Mouse (Mus musculus): ENCODE data around the gene Ivl.

The Ivl gene

DNA sequence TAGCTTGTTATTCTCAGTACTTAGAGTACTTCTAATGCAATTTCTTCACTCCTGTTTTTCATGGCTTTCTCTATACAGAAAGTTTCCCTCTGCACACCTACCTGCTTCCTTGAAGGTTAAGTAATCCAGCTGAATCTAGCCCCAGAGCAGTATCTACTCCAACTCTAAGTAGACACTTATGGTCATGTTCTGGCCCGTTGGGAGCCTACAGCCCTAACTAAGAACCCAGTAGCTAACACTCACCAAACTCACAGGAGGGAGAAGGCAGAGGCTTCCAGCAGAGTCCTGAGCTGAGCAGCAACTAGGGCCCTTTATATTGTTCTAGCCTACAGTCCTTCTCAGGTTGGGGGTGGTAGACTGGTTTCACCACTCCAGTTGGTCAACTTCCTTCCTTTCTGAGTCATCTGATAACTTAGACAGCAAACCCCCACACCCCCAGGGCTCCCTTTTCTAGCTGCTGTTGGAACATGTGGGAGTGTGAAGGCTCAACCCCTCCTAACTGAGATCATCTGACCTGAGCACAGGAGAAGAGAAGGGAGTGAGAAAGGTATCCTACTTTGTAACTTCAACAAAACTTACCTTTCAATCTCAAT lies at the start of gene Ivl:
TSS of gene Ivl (minus strand) at position 287 of the 593 bp plus-strand sequence.
- no peak for DNase-seq (ENCODE audit: low spot score)

DNA sequence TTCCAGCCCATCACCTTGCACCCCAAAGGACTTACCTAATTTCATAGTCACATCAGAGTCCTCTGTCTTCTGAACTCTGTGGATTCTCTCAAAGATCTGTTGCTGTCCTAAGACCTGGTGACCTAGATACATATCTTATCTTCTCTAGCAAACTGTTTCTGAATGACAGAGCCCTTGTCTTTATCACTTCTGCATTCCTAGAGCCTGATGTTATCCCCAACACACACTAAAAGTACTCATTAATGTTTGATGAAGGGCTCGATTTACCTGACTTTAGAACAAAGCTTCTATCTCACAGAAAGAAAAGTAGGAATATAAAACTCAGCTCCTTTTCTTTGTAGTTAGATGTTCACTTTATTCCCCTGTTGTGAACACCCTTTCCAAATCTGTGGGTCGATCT lies 48.0 kb upstream of the Ivl start, which contains the start of gene Lce6a:
TSS of gene Lce6a (minus strand) at position 101 of the 400 bp plus-strand sequence.
- no peak for DNase-seq (ENCODE audit: low spot score)

DNA sequence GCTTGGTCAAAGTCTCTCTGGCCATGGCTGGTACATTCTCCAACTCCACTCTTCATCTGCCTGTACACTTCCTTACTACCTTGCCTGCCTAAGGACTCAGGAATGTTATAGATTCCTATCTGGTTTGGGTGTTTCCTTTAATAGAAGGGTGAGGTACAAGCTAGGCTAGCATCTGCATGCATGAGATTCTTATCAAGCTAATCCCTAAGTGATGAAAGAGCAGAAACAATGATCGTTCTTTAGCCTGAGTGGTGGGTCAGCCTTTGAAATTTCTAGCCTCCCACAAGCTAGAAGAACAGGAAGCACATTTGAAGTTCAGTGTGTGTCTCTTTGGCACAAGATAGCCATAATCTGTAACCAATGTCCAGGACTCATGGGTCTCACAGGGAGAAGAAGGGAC lies 36.3 kb upstream of the Ivl start:
- DNase-seq (ENCODE audit: low spot score) = no peak

DNA sequence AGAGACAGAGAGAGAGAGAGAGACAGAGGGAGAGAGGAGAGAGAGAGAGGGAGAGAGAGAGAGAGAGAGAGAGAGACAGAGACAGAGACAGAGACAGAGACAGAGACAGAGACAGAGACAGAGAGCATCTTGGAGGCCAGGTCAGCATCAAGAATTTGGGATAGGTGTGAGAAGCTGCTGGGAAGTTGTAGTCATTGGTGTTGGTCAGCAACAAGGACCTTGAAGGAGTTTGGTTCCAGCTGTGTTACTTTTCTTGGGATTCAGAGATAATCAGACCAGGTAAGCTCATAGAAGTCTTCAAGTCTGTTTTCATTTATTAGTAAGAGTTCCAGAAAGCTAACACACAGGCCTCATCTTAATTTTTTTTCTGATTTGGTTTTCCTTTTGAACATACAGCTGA lies 33.9 kb upstream of the Ivl start, which contains the start of gene 2210017I01Rik:
TSS of gene 2210017I01Rik (minus strand) at position 101 of the 400 bp plus-strand sequence.
- no peak for DNase-seq (ENCODE audit: low spot score)

DNA sequence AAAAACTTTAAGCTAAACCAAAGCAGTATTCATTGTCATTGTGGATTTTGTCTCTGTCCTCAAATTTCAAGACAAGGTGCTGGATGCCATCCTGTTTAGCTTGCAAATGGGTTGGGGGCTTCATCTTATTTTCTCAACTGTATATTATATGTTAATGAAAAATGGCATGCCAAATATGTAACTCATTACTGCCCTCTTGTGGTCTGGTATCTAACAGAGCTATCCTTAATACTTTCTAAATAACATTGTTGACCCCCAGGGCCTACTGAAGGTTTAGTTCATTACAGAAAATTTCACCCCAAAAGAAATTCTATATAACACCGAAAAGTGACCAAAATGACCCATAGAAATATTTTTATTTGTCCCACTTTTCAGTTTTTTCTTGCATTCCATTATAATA lies 28.6 kb upstream of the Ivl start:
- no peak for DNase-seq (ENCODE audit: low spot score)

DNA sequence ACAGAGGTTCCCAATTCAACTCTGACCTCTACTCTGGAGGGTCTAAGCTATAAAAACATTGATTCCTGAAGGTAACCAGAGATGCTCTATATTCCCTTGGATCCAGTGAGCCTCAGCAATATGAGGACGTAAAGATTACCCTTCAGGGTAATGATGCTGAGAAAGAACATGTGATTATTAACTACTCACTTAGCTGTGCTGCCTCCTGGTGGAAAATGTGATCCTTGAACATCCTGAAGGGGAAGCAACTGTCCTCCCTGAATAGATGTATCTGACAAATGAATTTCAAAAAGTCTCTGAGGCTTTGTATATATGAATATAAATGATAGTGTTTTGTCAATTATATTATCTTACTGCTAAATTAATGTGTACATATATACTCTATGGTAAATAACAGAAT lies 26.9 kb upstream of the Ivl start:
- DNase-seq (ENCODE audit: low spot score) = no peak

DNA sequence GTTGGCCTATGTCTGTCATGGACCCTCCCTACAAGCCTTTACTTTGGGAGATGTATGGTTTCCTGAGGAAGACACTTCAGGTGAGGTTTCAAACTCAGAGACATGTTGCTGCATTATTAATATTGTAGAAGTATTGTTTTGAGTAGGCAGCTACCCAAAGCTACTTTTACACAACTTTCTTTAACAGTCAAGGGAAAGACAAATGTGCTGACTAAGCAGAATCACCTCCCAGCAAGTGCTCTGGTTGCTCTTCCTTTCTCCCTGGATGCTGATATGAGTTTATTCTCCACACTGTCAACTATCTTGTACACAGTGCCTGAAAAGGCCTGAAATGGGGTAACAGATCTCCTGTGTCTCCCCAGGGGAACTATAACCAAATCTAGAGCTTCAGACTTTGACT lies 26.4 kb upstream of the Ivl start:
- DNase-seq (ENCODE audit: low spot score) = no peak

DNA sequence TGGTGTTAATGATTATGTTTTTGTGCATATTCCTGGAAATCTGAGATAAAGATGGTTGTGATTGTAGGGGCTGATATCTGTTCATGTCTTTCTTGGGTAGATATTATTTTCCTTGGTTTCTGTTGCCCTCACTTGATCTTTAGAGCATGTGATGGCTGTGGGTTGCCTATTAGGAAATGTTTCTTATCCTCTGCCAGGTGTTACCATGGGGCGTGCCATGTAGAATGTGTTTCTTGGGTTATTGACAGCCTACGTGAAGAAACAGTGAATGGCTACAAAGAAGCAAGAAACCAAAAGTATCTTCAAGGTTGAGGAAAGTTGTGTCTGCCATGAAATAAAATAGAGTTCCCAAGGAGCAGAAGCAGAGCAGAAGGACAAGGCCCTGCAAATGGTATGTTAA lies 24.9 kb upstream of the Ivl start:
- DNase-seq (ENCODE audit: low spot score) = no peak

DNA sequence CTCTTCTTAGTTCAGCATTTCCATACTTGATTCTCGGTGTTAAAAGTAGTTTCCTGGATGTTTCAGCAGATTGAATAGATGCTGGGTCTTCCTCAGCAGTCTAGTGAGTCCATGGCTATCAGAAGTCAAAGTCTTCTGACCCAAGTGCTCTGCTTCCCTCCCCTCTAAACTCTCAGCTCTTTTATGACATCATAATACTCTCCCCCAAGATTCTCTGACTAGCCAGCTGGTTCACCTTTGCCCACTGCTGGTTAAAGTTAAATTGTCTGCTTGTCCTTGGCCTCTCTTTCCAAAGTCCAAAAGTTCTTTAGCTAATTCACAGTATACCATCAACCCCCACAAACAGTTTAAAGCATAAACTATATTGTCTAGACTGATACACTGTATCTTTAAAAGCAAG lies 15.3 kb upstream of the Ivl start, which contains the start of gene Smcp:
TSS of gene Smcp (minus strand) at position 140 of the 400 bp plus-strand sequence.
- DNase-seq (ENCODE audit: low spot score) = no peak

DNA sequence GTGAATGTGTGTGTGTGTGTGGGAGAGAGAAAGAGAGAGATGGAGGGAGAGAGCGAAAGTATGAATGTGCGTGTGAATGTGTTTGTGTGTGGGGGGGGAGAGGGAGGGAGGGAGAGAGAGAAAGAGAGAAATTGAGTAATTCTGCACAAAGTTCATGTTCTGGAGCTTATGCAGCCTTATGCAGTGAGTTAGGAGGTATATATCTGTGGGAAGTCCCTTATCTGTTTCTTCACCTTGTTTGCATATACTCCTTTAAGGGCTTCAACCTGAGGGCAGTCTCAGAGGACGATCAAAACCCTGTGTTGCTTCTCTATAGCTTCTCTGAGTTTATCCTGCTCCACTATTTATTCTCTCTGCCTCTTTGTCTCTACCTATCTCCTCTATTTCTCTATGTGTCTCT lies 13.7 kb upstream of the Ivl start:
- DNase-seq (ENCODE audit: low spot score) = no peak

DNA sequence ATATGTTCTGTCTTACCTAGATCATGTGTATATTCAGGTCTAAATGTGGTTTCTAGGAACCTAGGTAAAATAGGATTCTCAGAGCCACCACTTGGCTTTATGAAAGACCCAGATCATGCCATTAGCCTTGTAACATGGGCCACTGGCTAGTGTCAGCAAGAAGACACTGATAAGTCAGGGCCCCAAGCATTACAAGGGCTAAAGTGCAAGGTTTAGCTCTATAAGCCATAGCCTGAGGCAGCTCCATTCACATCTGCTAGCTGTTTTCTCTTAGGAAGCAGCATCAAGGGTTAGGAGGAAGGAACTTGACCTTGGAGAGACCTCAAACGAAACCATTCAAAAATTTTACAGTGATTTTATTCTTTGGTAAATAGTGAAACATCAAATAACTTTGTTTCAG lies 11.5 kb upstream of the Ivl start:
- DNase-seq (ENCODE audit: low spot score) = no peak

DNA sequence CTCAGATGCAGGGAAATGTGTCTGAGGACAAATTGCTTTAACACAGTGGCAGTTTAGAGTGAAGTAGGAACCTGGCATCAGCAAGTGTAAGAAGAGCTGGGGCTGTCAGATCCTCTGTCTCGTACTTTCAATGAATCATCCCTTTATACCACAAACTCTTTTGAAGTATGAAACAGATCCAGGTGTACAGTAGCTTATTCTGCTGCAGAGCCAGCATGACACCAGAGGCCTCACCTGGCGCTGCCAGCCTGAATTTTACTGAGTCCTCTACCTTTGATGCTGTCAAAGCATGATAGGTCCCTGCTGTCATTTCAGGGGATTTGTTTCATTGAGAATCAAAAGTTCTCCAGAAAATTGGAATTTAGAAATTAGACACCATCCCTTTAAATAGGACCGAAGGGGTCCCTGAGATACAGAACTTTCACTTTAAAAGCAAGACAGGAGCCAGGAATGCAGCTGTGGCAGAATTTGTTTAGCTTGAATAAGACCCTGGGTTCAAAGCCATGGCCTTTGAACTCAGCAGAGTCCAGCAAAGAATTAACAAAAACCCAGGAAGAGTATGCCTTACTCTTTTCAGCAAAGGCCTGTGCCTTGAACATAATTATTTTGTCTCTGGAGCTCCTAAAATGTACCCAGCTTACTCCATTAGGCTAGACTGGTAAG lies 9.8 kb upstream of the Ivl start:
- DNase-seq (ENCODE audit: low spot score) = no peak

DNA sequence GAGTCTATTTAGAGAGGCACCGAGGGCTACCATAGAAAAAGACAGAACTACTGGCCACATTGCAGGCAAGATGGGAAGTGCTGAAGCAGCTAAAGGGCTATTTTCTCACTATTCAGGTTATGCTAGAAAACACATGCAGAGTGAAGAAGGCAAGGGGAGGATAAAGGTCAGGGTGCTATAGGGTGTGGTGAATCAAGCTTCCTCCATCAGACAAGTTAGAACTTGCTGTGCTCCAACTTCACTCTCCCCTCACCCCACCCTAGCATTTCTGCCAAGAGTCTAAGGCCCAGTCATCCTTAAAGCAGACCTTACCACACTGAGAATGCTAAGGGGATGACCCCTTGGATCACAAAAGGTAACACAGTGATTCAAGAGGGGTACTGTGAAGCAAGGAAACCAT lies 6.0 kb upstream of the Ivl start:
- DNase-seq (ENCODE audit: low spot score) = no peak

DNA sequence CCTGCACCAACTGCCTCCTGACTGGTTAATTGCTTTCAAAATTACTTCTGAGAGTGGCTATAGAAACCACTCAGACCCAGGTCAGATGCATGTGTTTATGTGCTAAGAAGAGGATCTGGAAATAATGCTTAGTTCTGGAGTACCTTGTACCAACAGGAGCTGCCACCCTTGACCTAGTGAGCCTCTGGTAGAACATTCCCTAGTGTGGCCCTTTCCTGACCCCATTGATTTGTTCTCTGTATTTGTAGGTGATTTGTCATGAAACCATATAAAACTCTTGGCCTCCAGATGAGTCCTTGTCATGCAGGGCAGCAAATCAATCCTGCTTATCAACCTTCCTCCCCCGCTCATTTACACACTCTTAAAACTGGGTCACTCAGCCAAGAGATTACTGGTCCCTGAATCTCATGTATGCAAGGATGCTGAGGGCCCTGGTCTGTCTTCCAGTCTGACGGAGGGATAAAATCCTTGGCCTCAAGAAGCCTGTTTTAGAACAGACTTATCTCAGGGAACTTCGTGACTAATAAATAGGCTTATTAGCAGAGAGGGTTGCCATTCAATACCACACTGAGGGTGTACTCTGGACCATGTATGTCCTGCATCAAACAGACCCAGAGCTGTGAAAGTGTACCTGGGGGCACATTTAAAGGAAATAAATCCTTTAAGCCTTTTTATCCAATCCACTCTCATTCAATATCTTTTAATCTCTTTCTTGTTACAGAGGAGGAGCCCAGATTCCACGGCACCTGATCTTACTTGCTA lies 5.3 kb upstream of the Ivl start:
- DNase-seq (ENCODE audit: low spot score) = no peak

DNA sequence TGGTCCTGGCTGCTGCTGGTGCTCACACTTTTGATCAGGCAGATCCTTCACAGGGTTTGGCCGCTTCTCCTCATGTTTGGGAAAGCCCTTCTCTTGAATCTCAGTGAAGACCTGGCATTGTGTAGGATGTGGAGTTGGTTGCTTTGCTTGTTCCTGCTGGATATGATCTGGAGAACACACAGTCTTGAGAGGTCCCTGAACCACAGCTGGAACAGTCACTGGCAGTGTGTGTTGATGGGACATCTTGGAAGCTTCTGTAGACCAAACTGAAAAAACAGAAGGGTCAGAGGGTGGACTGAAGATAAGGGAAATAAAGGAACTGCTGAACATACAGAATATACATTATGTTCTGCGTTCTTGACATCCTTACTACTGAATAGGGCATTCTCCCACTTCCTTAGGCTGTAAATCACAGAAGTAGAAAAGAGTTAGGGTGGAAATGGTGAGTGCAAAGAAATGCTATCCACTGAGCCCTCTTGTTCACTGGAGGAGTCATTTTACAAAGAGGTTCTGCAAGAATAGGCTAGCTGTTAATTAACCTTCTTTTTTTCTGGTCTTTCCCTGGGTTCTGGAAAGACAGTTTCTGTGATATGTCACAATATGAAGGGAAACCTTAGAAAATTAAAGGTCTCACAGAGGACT lies 900 bp downstream of the Ivl start:
- DNase-seq (ENCODE audit: low spot score) = no peak

DNA sequence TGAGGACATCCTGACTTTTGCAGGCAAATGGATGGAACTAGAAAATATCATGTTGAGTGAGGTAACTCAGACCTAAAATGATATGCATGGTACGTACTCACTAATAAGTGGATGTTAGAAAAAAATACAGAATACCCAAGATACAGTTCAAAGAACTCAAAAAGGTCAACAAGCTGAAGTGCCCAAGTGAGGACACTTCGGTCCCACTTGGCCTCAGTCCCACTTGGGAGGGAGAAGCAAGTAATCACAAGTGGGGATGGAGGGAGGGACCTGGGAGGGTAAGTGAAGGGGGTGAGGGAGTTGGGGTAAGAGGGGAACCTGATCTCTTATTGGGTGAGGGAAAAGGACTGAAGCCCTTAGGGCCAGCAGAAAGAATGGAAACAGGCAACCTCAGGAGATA lies 4.8 kb downstream of the Ivl start:
- no peak for DNase-seq (ENCODE audit: low spot score)

DNA sequence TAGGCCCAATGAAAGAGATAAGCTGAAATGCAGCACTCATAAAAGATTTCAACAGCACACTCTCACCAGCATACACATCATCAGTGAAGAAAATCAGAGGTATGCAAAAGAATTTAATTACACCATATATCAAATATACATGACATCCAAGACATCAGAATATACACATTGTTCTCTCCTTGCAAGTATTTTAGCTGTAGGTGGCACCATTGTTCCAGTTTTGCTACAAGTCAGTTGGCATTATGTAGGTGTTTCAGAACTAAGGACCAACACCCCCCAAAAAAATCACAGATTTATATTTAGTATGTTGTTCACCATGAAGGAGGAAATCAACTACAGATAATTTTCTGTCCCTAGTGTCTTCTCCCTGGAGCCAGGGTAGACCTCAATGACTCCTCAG lies 8.1 kb downstream of the Ivl start:
- DNase-seq (ENCODE audit: low spot score) = no peak

DNA sequence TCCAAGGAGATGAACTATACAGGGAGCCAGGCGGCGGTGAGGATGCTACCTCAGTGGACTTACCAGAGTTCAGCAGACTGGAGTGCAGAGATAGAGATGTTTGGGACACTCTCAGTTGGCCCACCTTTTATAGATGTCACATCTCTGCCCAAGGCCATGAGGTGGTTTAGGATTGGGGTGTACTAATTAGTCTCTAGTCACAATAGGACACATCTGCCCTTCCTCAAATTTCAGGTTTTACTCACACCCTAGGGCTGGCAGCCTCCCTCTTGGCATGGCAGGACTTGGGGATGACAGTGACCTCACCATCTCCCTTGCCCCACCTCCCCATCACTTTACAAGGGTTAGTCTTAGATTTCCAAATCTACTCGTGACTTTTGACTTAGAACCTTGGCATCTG lies 39.1 kb downstream of the Ivl start, which contains the start of gene 2310046K23Rik:
TSS of gene 2310046K23Rik (minus strand) at position 101 of the 400 bp plus-strand sequence.
- no peak for DNase-seq (ENCODE audit: low spot score)

Data from testis, postnatal 10 days (tissue).